Mouse (Mus musculus): ENCODE measurements around the gene Agap1. TPM values are rescaled to one million over a fixed set of nuclear protein-coding genes. Genes with fewer than 3 reads are reported as not detected.

Gene Agap1
- polyA plus RNA-seq (2015; fragmentation: Nextera tagmentation; extraction: Ambion mirVana): 4.8 and 5.5 TPM in 2 replicates

DNA sequence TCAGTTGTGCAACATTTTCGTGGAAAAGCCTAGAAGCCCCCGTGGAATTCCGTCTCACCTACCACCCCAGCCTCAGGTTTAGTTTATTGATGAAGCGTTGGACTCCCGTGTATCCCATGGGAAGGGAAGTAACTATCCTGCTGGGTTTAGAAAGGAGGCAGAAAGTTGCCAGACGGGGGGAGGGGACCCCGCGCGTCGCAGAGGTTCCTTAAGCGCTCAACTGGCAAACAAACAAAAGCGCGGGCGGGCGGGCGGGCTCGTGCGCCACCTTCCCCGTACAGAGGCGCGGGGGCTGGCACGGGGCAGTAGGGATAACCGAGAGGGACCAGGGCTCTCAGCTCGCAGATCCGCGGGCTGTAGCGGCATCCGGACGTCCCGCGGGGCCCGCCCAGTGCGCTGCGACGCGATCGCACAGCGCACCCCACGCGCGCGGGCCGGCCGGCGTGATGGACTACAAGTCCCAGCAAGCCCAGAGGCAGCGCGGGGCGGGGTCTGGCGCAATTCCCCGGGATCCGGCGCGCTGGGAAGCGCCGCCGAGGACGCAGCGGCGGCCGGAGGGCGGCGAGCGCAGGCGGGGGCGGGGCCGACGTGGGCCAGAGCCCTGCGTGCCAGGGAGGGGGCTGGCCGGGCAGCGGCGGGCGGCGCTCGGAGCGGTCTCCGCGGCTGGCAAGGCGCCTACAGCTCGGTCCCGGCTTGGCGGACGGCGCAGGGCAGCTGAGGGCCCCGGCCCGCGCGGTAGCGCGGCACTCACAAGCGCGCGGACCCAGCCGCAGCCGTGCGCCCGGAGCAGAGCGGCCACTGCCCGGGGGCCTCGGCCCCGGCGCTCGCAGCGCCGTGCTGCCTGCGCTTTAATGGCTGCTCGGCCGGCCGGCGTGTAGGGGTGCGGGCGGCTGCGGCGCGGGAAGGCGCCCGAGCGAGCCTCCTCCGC, at the start of gene Agap1:
TSS of gene Agap1 (plus strand) at position 611 of the 928 bp plus-strand sequence.
- H3K4me2 ChIP-seq (ENCODE audit: low read depth, low read length): peak within 1 kb of the TSS; percentile 92
- under 1% methylated on average over 116 of the region's 118 CpGs for WGBS
- peak; percentile 97 for ATAC-seq
- peaks cover 25% of the 10 kb centered on the region for H3K4me1 ChIP-seq (ENCODE audit: control insufficient read depth, insufficient read depth, low read length)
- peak within 1 kb of the TSS; percentile 84 for H3K9ac ChIP-seq (ENCODE audit: low read depth, low read length)
- H3K27me3 ChIP-seq (replicated peaks; ENCODE audit: control insufficient read depth, insufficient read depth, low read length): no peaks in the 10 kb centered on the region
- H3K4me3 ChIP-seq (ENCODE audit: low read length): peak within 1 kb of the TSS; percentile 86
- peaks cover 7% of the 10 kb centered on the region; the same call in 1 of the 2 replicates for H3K36me3 ChIP-seq (ENCODE audit: control insufficient read depth, insufficient read depth, low read length)
- H3K27ac ChIP-seq (ENCODE audit: low read length): peak within 1 kb of the TSS; percentile 88
- no peaks in the 10 kb centered on the region for H3K9me3 ChIP-seq (ENCODE audit: control insufficient read depth, low read length)

DNA sequence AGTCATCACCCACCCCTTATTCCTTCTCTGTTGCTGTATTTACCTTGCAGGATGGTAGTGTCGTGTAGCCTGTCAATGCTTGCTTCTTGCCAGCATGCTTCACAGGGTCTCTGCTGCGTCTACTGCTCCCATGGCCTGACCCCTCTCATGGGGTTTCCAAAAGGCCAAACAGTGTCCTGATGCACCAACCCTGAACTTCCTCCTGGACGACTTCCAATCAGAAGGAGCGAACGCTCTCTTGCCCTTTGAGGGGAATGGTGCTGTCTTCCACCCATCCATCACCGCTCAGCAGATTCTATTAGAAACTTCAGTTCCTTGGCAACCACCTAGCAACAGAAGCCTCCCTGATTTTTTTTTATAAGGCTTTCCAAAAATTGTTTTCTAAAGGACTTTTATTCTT, 48.6 kb upstream of the Agap1 start:
- no peak overlapping the region for H3K9ac ChIP-seq (ENCODE audit: low read depth, low read length)
- H3K4me1 ChIP-seq (ENCODE audit: control insufficient read depth, insufficient read depth, low read length): no peaks in the 10 kb centered on the region
- no peaks in the 10 kb centered on the region for H3K27me3 ChIP-seq (replicated peaks; ENCODE audit: control insufficient read depth, insufficient read depth, low read length)
- no peaks in the 10 kb centered on the region for H3K36me3 ChIP-seq (ENCODE audit: control insufficient read depth, insufficient read depth, low read length)
- H3K4me3 ChIP-seq (ENCODE audit: low read length): no peak overlapping the region
- 63% methylated on average over 6 of the region's 6 CpGs for WGBS
- no peak overlapping the region for H3K27ac ChIP-seq (ENCODE audit: low read length)
- H3K9me3 ChIP-seq (ENCODE audit: control insufficient read depth, low read length): no peaks in the 10 kb centered on the region
- no peak overlapping the region for H3K4me2 ChIP-seq (ENCODE audit: low read depth, low read length)
- ATAC-seq: no peak

DNA sequence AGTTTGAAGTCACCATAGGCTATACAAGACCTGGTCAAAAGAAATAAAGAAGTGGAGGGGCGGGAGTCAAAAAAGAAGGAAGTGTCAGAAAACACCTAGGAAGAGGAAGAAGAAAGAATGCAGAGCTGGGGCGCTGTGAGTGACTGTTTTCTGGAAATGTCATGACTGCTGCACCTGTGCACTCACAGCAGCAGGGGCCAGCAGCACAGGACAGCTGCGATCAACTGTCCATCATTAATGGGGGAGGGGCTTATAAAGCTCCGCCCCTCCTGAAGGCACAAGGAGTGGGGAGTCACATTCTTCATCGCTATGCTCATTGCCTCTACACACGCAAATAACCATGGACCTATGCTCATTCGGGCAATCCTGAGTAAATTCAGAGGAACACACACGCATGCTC, 46.6 kb upstream of the Agap1 start:
- no peak for ATAC-seq
- no peak overlapping the region for H3K4me2 ChIP-seq (ENCODE audit: low read depth, low read length)
- WGBS: 87% methylated on average over 8 of the region's 8 CpGs
- H3K27me3 ChIP-seq (replicated peaks; ENCODE audit: control insufficient read depth, insufficient read depth, low read length): no peaks in the 10 kb centered on the region
- H3K27ac ChIP-seq (ENCODE audit: low read length): no peak overlapping the region
- no peak overlapping the region for H3K4me3 ChIP-seq (ENCODE audit: low read length)
- no peaks in the 10 kb centered on the region for H3K4me1 ChIP-seq (ENCODE audit: control insufficient read depth, insufficient read depth, low read length)
- H3K36me3 ChIP-seq (ENCODE audit: control insufficient read depth, insufficient read depth, low read length): no peaks in the 10 kb centered on the region
- H3K9ac ChIP-seq (ENCODE audit: low read depth, low read length): no peak overlapping the region
- H3K9me3 ChIP-seq (ENCODE audit: control insufficient read depth, low read length): no peaks in the 10 kb centered on the region

- no peak overlapping the region for H3K9ac ChIP-seq (ENCODE audit: low read depth, low read length)
- H3K27me3 ChIP-seq (replicated peaks; ENCODE audit: control insufficient read depth, insufficient read depth, low read length): no peaks in the 10 kb centered on the region
- peaks cover 3% of the 10 kb centered on the region; the same call in 1 of the 2 replicates for H3K4me1 ChIP-seq (ENCODE audit: control insufficient read depth, insufficient read depth, low read length)
- WGBS: 70% methylated on average over 2 of the region's 2 CpGs
- no peaks in the 10 kb centered on the region for H3K36me3 ChIP-seq (ENCODE audit: control insufficient read depth, insufficient read depth, low read length)
- H3K4me2 ChIP-seq (ENCODE audit: low read depth, low read length): no peak overlapping the region
- H3K9me3 ChIP-seq (ENCODE audit: control insufficient read depth, low read length): no peaks in the 10 kb centered on the region
- H3K27ac ChIP-seq (ENCODE audit: low read length): no peak overlapping the region
- H3K4me3 ChIP-seq (ENCODE audit: low read length): no peak overlapping the region
- no peak for ATAC-seq
Measured at GRCm38 (mm10) chr1:89413122-89413521, 41.5 kb upstream of the Agap1 start.

DNA sequence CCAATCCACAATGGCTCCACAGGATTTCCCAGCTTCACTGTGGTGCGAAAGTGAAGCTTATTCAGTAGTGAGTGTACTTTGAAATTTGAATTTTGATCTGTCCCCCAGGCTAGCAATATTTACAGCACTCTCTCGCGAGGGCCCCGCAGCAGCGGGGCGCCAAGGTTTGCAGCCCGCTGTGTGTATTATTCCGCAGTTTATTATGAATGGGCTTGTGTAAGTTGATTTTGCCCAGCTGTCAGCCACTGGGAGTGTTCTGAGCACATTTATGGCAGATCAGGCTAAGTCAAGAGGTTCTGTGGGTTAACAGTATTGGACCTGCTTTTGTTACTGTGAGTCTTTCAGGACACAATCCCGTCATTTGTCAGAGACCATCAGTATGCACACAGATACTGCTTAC, 40.0 kb upstream of the Agap1 start:
- WGBS: 43% methylated on average over 9 of the region's 9 CpGs
- ATAC-seq: peak; percentile 55
- H3K9ac ChIP-seq (ENCODE audit: low read depth, low read length): no peak overlapping the region

GRCm38 (mm10) chr1:89416929-89417328, 37.7 kb upstream of the Agap1 start:
- H3K9ac ChIP-seq (ENCODE audit: low read depth, low read length): no peak overlapping the region
- no peaks in the 10 kb centered on the region for H3K36me3 ChIP-seq (ENCODE audit: control insufficient read depth, insufficient read depth, low read length)
- no peak overlapping the region for H3K4me2 ChIP-seq (ENCODE audit: low read depth, low read length)
- H3K27ac ChIP-seq (ENCODE audit: low read length): no peak overlapping the region
- H3K27me3 ChIP-seq (replicated peaks; ENCODE audit: control insufficient read depth, insufficient read depth, low read length): no peaks in the 10 kb centered on the region
- H3K9me3 ChIP-seq (ENCODE audit: control insufficient read depth, low read length): no peaks in the 10 kb centered on the region
- peaks cover 3% of the 10 kb centered on the region; the same call in 1 of the 2 replicates for H3K4me1 ChIP-seq (ENCODE audit: control insufficient read depth, insufficient read depth, low read length)
- ATAC-seq: no peak
- WGBS: 37% methylated on average over 5 of the region's 5 CpGs
- H3K4me3 ChIP-seq (ENCODE audit: low read length): no peak overlapping the region

More for the DNA sequence above, 40.0 kb upstream of the Agap1 start:
- peaks cover 3% of the 10 kb centered on the region; the same call in 1 of the 2 replicates for H3K4me1 ChIP-seq (ENCODE audit: control insufficient read depth, insufficient read depth, low read length)
- no peak overlapping the region for H3K4me3 ChIP-seq (ENCODE audit: low read length)
- no peak overlapping the region for H3K4me2 ChIP-seq (ENCODE audit: low read depth, low read length)
- no peaks in the 10 kb centered on the region for H3K36me3 ChIP-seq (ENCODE audit: control insufficient read depth, insufficient read depth, low read length)
- no peak overlapping the region for H3K27ac ChIP-seq (ENCODE audit: low read length)
- no peaks in the 10 kb centered on the region for H3K27me3 ChIP-seq (replicated peaks; ENCODE audit: control insufficient read depth, insufficient read depth, low read length)
- no peaks in the 10 kb centered on the region for H3K9me3 ChIP-seq (ENCODE audit: control insufficient read depth, low read length)

DNA sequence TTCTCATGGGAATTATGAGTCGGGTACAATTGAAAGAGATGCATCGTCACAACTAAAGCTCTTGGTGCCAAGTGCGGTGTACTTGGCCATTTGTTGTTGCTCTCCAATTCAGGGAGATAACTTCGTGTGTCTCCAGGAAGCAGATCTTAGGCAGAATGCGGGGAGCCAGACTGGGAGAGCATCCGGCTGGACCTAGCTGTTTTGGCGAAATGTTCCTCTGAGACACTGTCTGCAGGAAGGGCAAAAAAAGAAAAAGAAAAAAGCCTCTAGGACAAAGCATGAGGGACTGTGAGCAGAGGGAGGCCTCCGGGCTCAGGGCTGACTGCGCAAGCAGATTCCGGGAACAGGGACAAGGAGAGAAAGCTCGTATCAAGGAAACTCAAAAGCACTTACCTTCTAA, 34.0 kb upstream of the Agap1 start:
- ATAC-seq: no peak

DNA sequence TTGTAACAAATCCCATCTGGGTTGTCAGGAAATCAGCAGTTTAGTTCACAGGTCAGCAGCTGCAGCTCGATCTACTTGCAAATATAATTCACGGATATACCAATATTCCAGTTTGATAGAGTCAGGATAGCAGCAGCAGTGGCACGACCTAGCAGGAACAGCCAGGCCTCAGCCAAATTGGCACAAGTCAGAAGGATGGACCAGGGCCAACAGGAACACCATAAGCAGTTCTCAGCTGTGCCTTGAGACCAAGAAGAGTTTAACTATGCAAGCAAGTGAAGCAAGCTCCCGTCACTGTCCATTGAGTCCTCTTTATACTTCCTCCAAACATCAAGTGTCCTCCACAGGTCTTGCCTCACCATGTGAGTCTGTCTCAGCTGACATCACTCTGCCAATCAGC, 33.2 kb upstream of the Agap1 start:
- H3K9ac ChIP-seq (ENCODE audit: low read depth, low read length): no peak overlapping the region
- no peaks in the 10 kb centered on the region for H3K4me1 ChIP-seq (ENCODE audit: control insufficient read depth, insufficient read depth, low read length)
- no peak overlapping the region for H3K4me3 ChIP-seq (ENCODE audit: low read length)
- H3K36me3 ChIP-seq (ENCODE audit: control insufficient read depth, insufficient read depth, low read length): no peaks in the 10 kb centered on the region
- H3K27ac ChIP-seq (ENCODE audit: low read length): no peak overlapping the region
- no peaks in the 10 kb centered on the region for H3K27me3 ChIP-seq (replicated peaks; ENCODE audit: control insufficient read depth, insufficient read depth, low read length)
- no peaks in the 10 kb centered on the region for H3K9me3 ChIP-seq (ENCODE audit: control insufficient read depth, low read length)
- WGBS: 47% methylated on average over 4 of the region's 4 CpGs
- no peak for ATAC-seq
- H3K4me2 ChIP-seq (ENCODE audit: low read depth, low read length): no peak overlapping the region

More for the DNA sequence above, 34.0 kb upstream of the Agap1 start:
- H3K4me3 ChIP-seq (ENCODE audit: low read length): no peak overlapping the region
- H3K36me3 ChIP-seq (ENCODE audit: control insufficient read depth, insufficient read depth, low read length): no peaks in the 10 kb centered on the region
- H3K27me3 ChIP-seq (replicated peaks; ENCODE audit: control insufficient read depth, insufficient read depth, low read length): no peaks in the 10 kb centered on the region
- no peak overlapping the region for H3K4me2 ChIP-seq (ENCODE audit: low read depth, low read length)
- no peak overlapping the region for H3K9ac ChIP-seq (ENCODE audit: low read depth, low read length)
- WGBS: 77% methylated on average over 11 of the region's 11 CpGs
- no peaks in the 10 kb centered on the region for H3K9me3 ChIP-seq (ENCODE audit: control insufficient read depth, low read length)
- H3K4me1 ChIP-seq (ENCODE audit: control insufficient read depth, insufficient read depth, low read length): no peaks in the 10 kb centered on the region
- H3K27ac ChIP-seq (ENCODE audit: low read length): no peak overlapping the region

DNA sequence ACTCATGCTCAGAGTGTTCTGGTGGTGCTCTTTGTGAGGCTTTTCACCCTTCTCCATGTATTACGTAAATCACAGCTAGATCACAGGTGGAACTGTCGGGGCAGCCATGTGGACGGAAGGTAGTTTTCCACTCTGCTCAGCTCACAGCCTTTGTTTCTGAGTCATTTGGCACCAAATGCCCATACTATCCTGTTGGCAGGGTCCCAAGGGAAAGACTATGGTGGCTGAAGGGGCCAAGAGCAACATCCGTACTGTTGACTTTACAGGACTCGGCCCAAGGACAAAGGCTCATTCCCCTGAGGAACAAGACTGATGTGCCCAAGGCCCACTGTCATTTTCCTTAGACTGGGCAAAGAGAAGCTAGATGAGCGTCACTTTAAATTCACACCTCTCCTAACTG, 30.0 kb upstream of the Agap1 start:
- Histone ChIP-seq H3K36me3 (ENCODE audit: control insufficient read depth, insufficient read depth, low read length) (no peaks in the 10 kb centered on the region), H3K9ac (ENCODE audit: low read depth, low read length) (no peak overlapping the region), H3K4me1 (ENCODE audit: control insufficient read depth, insufficient read depth, low read length) (no peaks in the 10 kb centered on the region), H3K4me2 (ENCODE audit: low read depth, low read length) (no peak overlapping the region), H3K9me3 (ENCODE audit: control insufficient read depth, low read length) (no peaks in the 10 kb centered on the region), H3K4me3 (ENCODE audit: low read length) (no peak overlapping the region), H3K27ac (ENCODE audit: low read length) (no peak overlapping the region), H3K27me3 (replicated peaks; ENCODE audit: control insufficient read depth, insufficient read depth, low read length) (no peaks in the 10 kb centered on the region)
- 82% methylated on average over 6 of the region's 6 CpGs for WGBS
- ATAC-seq: no peak

All from intestine, embryonic 16.5 days (tissue).